11 mouse cellular contexts compared by ENCODE assay signal in genomic region chr7:110110061-110110656, GRCm38 (mm10). TPM values are rescaled to one million over a fixed set of nuclear protein-coding genes. Genes with fewer than 3 reads are reported as not detected.
DNase-seq lines count a peak whose midpoint lies in the region; ATAC-seq and TF ChIP-seq lines count a peak whose summit lies in the region.
"Had no signal": no experiment of that assay in that cellular context is flagged by ENCODE, and none has a peak within 500 bp of the region (broad histone marks: within the 10 kb centered on the region; RNA-seq: fewer than 3 reads in every experiment).

No protein-coding gene starts in this region.

- ATAC-seq in embryonic facial prominence, embryonic 13.5 days (ENCODE audit: insufficient number of reproducible peaks, insufficient read depth, low FRiP score, low TSS enrichment, low read depth), result no peak
- ATAC-seq in limb, embryonic 13.5 days (ENCODE audit: low FRiP score, low read depth), result no peak
- ATAC-seq in hindbrain, embryonic 13.5 days (ENCODE audit: low FRiP score), result no peak
- ATAC-seq: midbrain, embryonic 16.5 days had no signal

- TF ChIP-seq CTCF in layer of hippocampus, adult 2 months (conservative IDR thresholded peaks at IDR 0.05), result no peak
- TF ChIP-seq CTCF in olfactory bulb, adult 2 months (IDR thresholded peaks at IDR 0.05; ENCODE audit: insufficient read depth, low read depth, low read length), result no peak

- no peak for TF ChIP-seq POLR2A in olfactory bulb, adult 2 months (IDR thresholded peaks at IDR 0.05; ENCODE audit: insufficient read depth, low read depth, low read length)

- H3K4me2 ChIP-seq in embryonic facial prominence, embryonic 13.5 days, result no peak overlapping the region
- H3K4me2 ChIP-seq in limb, embryonic 13.5 days (replicated peaks), result no peak overlapping the region
- H3K4me2 ChIP-seq in hindbrain, embryonic 13.5 days, result no peak overlapping the region

- H3K36me3 ChIP-seq in embryonic facial prominence, embryonic 13.5 days, result no peaks in the 10 kb centered on the region
- H3K36me3 ChIP-seq in embryonic facial prominence, embryonic 10.5 days (replicated peaks), result no peaks in the 10 kb centered on the region
- H3K36me3 ChIP-seq in limb, embryonic 13.5 days, result no peaks in the 10 kb centered on the region
- no peaks in the 10 kb centered on the region for H3K36me3 ChIP-seq in limb, embryonic 10.5 days
- H3K36me3 ChIP-seq in hindbrain, embryonic 13.5 days, result no peaks in the 10 kb centered on the region

- H3K9me3 ChIP-seq in embryonic facial prominence, embryonic 13.5 days, result no peaks in the 10 kb centered on the region
- H3K9me3 ChIP-seq in embryonic facial prominence, embryonic 10.5 days, result no peaks in the 10 kb centered on the region
- H3K9me3 ChIP-seq in limb, embryonic 13.5 days, result no peaks in the 10 kb centered on the region
- H3K9me3 ChIP-seq in limb, embryonic 10.5 days (replicated peaks), result no peaks in the 10 kb centered on the region
- no peaks in the 10 kb centered on the region for H3K9me3 ChIP-seq in hindbrain, embryonic 13.5 days

- H3K9ac ChIP-seq in embryonic facial prominence, embryonic 13.5 days, result 0 out of 2 replicates have a peak overlapping the region, but pooled peaks have one; percentile 16
- 0 out of 2 replicates have a peak overlapping the region, but pooled peaks have one; percentile 25 for H3K9ac ChIP-seq in limb, embryonic 13.5 days
- no peak overlapping the region for H3K9ac ChIP-seq in hindbrain, embryonic 13.5 days

- H3K4me3 ChIP-seq in embryonic facial prominence, embryonic 13.5 days, result no peak overlapping the region
- no peak overlapping the region for H3K4me3 ChIP-seq in embryonic facial prominence, embryonic 10.5 days
- H3K4me3 ChIP-seq in limb, embryonic 13.5 days, result no peak overlapping the region
- no peak overlapping the region for H3K4me3 ChIP-seq in limb, embryonic 10.5 days
- H3K4me3 ChIP-seq in layer of hippocampus, adult 2 months, result no peak overlapping the region
- H3K4me3 ChIP-seq in olfactory bulb, adult 2 months (ENCODE audit: insufficient read depth, low read depth, low read length), result no peak overlapping the region
- no peak overlapping the region for H3K4me3 ChIP-seq in hindbrain, embryonic 13.5 days

- H3K27me3 ChIP-seq in embryonic facial prominence, embryonic 13.5 days, result no peaks in the 10 kb centered on the region
- H3K27me3 ChIP-seq in embryonic facial prominence, embryonic 10.5 days (replicated peaks; ENCODE audit: low read depth, poor library complexity, severe bottlenecking), result no peaks in the 10 kb centered on the region
- no peaks in the 10 kb centered on the region for H3K27me3 ChIP-seq in limb, embryonic 13.5 days
- H3K27me3 ChIP-seq in limb, embryonic 10.5 days (ENCODE audit: low read depth, poor library complexity, severe bottlenecking), result no peaks in the 10 kb centered on the region
- no peaks in the 10 kb centered on the region for H3K27me3 ChIP-seq in hindbrain, embryonic 13.5 days

- peaks cover 20% of the 10 kb centered on the region for H3K4me1 ChIP-seq in embryonic facial prominence, embryonic 13.5 days
- H3K4me1 ChIP-seq in embryonic facial prominence, embryonic 10.5 days, result peaks cover 20% of the 10 kb centered on the region
- peaks cover 15% of the 10 kb centered on the region for H3K4me1 ChIP-seq in limb, embryonic 13.5 days
- peaks cover 15% of the 10 kb centered on the region for H3K4me1 ChIP-seq in limb, embryonic 10.5 days
- H3K4me1 ChIP-seq in olfactory bulb, adult 2 months (ENCODE audit: control insufficient read depth, insufficient read depth, low read length), result peaks cover 15% of the 10 kb centered on the region
- peaks cover 13% of the 10 kb centered on the region for H3K4me1 ChIP-seq in hindbrain, embryonic 13.5 days (replicated peaks)

- WGBS in embryonic facial prominence, embryonic 13.5 days, result 35% methylated on average over 4 of the region's 4 CpGs
- WGBS in embryonic facial prominence, embryonic 10.5 days, result 59% methylated on average over 4 of the region's 4 CpGs
- WGBS in limb, embryonic 13.5 days, result 45% methylated on average over 4 of the region's 4 CpGs
- 58% methylated on average over 4 of the region's 4 CpGs for WGBS in limb, embryonic 10.5 days
- 19% methylated on average over 4 of the region's 4 CpGs for WGBS in olfactory bulb, adult 2 months
- 57% methylated on average over 4 of the region's 4 CpGs for WGBS in hindbrain, embryonic 13.5 days

- no peak for DNase-seq in embryonic facial prominence, embryonic 10.5 days (ENCODE audit: low spot score)
- DNase-seq in limb, embryonic 10.5 days (ENCODE audit: low spot score), result no peak
- DNase-seq in layer of hippocampus, adult 2 months (ENCODE audit: low spot score in 2 of 2), result peak; percentile 55 to 61
- DNase-seq in ovary, postnatal 10 days (ENCODE audit: low spot score), result no peak
- DNase-seq: cerebellum, adult 9-11 months; thymus, postnatal 36 days had no signal

- no peak overlapping the region for H3K27ac ChIP-seq in embryonic facial prominence, embryonic 13.5 days
- no peak overlapping the region for H3K27ac ChIP-seq in embryonic facial prominence, embryonic 10.5 days (replicated peaks)
- H3K27ac ChIP-seq in limb, embryonic 13.5 days, result no peak overlapping the region
- no peak overlapping the region for H3K27ac ChIP-seq in limb, embryonic 10.5 days
- H3K27ac ChIP-seq in layer of hippocampus, adult 2 months, result peak overlapping the region; percentile 78
- H3K27ac ChIP-seq in olfactory bulb, adult 2 months (ENCODE audit: insufficient read depth, low read depth, low read length), result peak overlapping the region; percentile 70; the same call in 1 of the 2 replicates
- no peak overlapping the region for H3K27ac ChIP-seq in hindbrain, embryonic 13.5 days

RNA-seq across cellular contexts. Expression of gene Wee1, which starts 11.7 kb away (rescaled TPM):
- 24.5 and 27.2 TPM in 2 replicates for polyA plus RNA-seq in embryonic facial prominence, embryonic 13.5 days (2015; fragmentation: Nextera tagmentation; extraction: Ambion mirVana)
- polyA plus RNA-seq in embryonic facial prominence, embryonic 10.5 days (2016; fragmentation: Nextera tagmentation; extraction: Ambion mirVana), result 28.6 and 29.4 TPM in 2 replicates
- 22.6 and 22.8 TPM in 2 replicates for polyA plus RNA-seq in limb, embryonic 13.5 days (2015; fragmentation: Nextera tagmentation; extraction: Ambion mirVana)
- polyA plus RNA-seq in limb, embryonic 10.5 days (2016; fragmentation: Nextera tagmentation; extraction: Ambion mirVana), result 33.0 and 34.8 TPM in 2 replicates
- 10 to 100 TPM; 20.3 to 21.2 TPM for total RNA-seq in layer of hippocampus, adult 2 months (2021)
- polyA plus RNA-seq in olfactory bulb, adult 2 months (2012; ENCODE audit: insufficient read depth, insufficient read length, low replicate concordance, missing spikeins), result not detected in 2 replicates
- polyA plus RNA-seq in hindbrain, embryonic 13.5 days (2015; fragmentation: Nextera tagmentation; extraction: Ambion mirVana), result 5.2 TPM in 2 replicates

RNA-seq across cellular contexts. Expression of gene Zfp143, which starts 49.1 kb away (rescaled TPM):
- 18.0 and 19.8 TPM in 2 replicates for polyA plus RNA-seq in embryonic facial prominence, embryonic 13.5 days (2015; fragmentation: Nextera tagmentation; extraction: Ambion mirVana)
- 26.1 and 26.8 TPM in 2 replicates for polyA plus RNA-seq in embryonic facial prominence, embryonic 10.5 days (2016; fragmentation: Nextera tagmentation; extraction: Ambion mirVana)
- 19.2 and 20.5 TPM in 2 replicates for polyA plus RNA-seq in limb, embryonic 13.5 days (2015; fragmentation: Nextera tagmentation; extraction: Ambion mirVana)
- polyA plus RNA-seq in limb, embryonic 10.5 days (2016; fragmentation: Nextera tagmentation; extraction: Ambion mirVana), result 23.8 and 27.5 TPM in 2 replicates
- total RNA-seq in layer of hippocampus, adult 2 months (2021), result 10 to 100 TPM; 11.4 to 13.3 TPM
- polyA plus RNA-seq in olfactory bulb, adult 2 months (2012; ENCODE audit: insufficient read depth, insufficient read length, low replicate concordance, missing spikeins), result not detected in 2 replicates
- polyA plus RNA-seq in hindbrain, embryonic 13.5 days (2015; fragmentation: Nextera tagmentation; extraction: Ambion mirVana), result 17.9 and 19.9 TPM in 2 replicates

Comparison
In these comparisons a context has a peak if more than half of its experiments do, and no peak if none do; other contexts are left out.
1. H3K27ac ChIP-seq: peak in layer of hippocampus, adult 2 months (single experiment) and olfactory bulb, adult 2 months (single experiment); none in embryonic facial prominence, embryonic 13.5 days (single experiment), embryonic facial prominence, embryonic 10.5 days (single experiment), limb, embryonic 13.5 days (single experiment), limb, embryonic 10.5 days (single experiment) and hindbrain, embryonic 13.5 days (single experiment).
2. DNase-seq: peak in layer of hippocampus, adult 2 months (2 of 2); none in embryonic facial prominence, embryonic 10.5 days (single experiment), limb, embryonic 10.5 days (single experiment) and ovary, postnatal 10 days (single experiment).